Mouse (Mus musculus): ENCODE results near the gene Ush1c. TPM values are rescaled to one million over a fixed set of nuclear protein-coding genes. Genes with fewer than 3 reads are reported as not detected.
"Not testable (repeated sequence)": the region's sequence is repeated elsewhere in the genome, so short reads cannot be mapped to it uniquely, and the experiment has no call there.

Ush1c gene
- polyA plus RNA-seq, 1 experiment = not detected

GRCm38 (mm10) chr7:46181590-46181989, 56.7 kb downstream of the Ush1c start:
- Histone ChIP-seq H3K4me1 (ENCODE audit: control insufficient read depth, insufficient read depth, low read length) (no peaks in the 10 kb centered on the region), H3K4me3 (replicated peaks; ENCODE audit: extremely low read depth, low read depth, low read length) (no peak overlapping the region)
- TF ChIP-seq CTCF (IDR thresholded peaks at IDR 0.05; ENCODE audit: insufficient read depth, low read length) (peak; percentile 89), POLR2A (IDR thresholded peaks at IDR 0.05; ENCODE audit: borderline replicate concordance, extremely low read depth, low read depth, low read length) (no peak)
- WGBS = 0% methylated on average over 3 of the region's 3 CpGs
- DNase-seq = peak; percentile 11

GRCm38 (mm10) chr7:46179431-46180275, 58.6 kb downstream of the Ush1c start, which contains the start of gene Abcc8:
Gene Abcc8, minus strand, starts transcription at chr7:46180033.
- Histone ChIP-seq H3K4me1 (ENCODE audit: control insufficient read depth, insufficient read depth, low read length) (no peaks in the 10 kb centered on the region), H3K4me3 (replicated peaks; ENCODE audit: extremely low read depth, low read depth, low read length) (no peak within 1 kb of the TSS)
- no peak for DNase-seq
- TF ChIP-seq POLR2A (IDR thresholded peaks at IDR 0.05; ENCODE audit: borderline replicate concordance, extremely low read depth, low read depth, low read length) (no peak), CTCF (IDR thresholded peaks at IDR 0.05; ENCODE audit: insufficient read depth, low read length) (no peak)
- 2% methylated on average over 66 of the region's 75 CpGs for WGBS

- DNase-seq; H3K4me1 ChIP-seq (ENCODE audit: control insufficient read depth, insufficient read depth, low read length); H3K4me3 ChIP-seq (replicated peaks; ENCODE audit: extremely low read depth, low read depth, low read length): not testable (repeated sequence)
- 77% methylated on average over 1 of the region's 1 CpGs for whole genome bisulfite sequencing
Observed at GRCm38 (mm10) chr7:46168980-46169379, 69.3 kb downstream of the Ush1c start.

DNA sequence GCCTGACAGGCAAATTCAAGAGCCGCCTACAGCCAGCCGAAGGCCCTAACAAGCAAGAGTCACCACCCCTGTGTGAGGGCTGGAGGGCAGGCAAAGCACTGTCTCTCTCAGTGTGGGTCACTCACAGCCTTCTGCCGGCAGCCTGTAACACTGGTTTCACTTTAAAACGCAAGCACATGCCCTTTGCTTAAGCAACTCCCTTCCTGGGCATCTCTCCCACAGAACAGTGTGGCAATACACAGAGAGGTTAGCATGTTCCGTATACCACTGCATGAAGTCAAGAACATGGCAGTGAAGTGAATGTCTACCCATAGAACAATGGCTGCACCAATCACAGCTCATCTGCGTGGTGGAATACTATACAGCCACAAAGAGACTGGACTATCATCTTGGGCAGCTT, 69.9 kb downstream of the Ush1c start:
- no peaks in the 10 kb centered on the region for H3K4me1 ChIP-seq (ENCODE audit: control insufficient read depth, insufficient read depth, low read length)
- WGBS = 87% methylated on average over 6 of the region's 6 CpGs
- H3K4me3 ChIP-seq (replicated peaks; ENCODE audit: extremely low read depth, low read depth, low read length) = no peak overlapping the region
- TF ChIP-seq POLR2A (IDR thresholded peaks at IDR 0.05; ENCODE audit: borderline replicate concordance, extremely low read depth, low read depth, low read length) (no peak), CTCF (IDR thresholded peaks at IDR 0.05; ENCODE audit: insufficient read depth, low read length) (no peak)
- DNase-seq = no peak

DNA sequence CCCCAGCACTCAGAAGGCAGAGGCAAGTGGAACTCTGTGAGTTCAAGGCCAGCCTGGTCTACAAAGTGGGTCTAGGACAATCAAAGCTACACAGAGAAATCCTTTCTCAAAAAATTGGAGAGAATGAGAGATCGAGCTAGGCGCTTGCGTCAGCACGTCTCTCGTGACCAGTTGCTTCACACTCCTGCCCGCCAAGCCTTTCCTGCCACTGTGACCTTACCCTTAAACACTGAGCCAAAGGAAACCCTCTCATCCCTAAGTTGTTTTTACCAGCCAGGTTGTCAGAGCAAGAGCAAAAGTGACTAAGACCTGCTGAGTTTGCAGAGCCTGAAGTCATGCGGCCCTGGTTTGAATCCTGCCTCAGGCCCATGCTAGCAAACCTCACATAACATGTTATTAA, 70.4 kb downstream of the Ush1c start:
- H3K4me3 ChIP-seq (replicated peaks; ENCODE audit: extremely low read depth, low read depth, low read length) = no peak overlapping the region
- TF ChIP-seq POLR2A (IDR thresholded peaks at IDR 0.05; ENCODE audit: borderline replicate concordance, extremely low read depth, low read depth, low read length) (no peak), CTCF (IDR thresholded peaks at IDR 0.05; ENCODE audit: insufficient read depth, low read length) (no peak)
- no peak for DNase-seq
- 75% methylated on average over 7 of the region's 7 CpGs for WGBS
- no peaks in the 10 kb centered on the region for H3K4me1 ChIP-seq (ENCODE audit: control insufficient read depth, insufficient read depth, low read length)

DNA sequence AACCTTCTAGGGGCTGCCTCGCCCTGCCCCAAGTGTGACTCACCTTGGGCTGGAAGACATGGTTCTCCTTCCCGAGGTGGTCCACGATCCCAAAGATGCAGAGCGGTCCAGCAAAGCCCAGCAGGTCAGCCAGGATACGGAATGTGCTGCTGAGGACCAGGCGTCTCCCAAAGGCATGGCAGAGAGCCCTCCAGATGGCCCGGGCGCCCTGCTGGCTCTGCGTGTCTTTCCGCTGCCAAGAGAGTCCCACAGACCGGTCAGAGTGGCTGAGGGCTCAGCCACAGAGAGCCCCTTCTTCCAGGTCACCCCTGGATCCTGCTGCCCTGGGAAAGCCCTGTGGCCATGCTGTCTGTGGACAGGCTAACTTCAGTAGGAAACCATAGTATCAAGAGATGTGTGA, 72.4 kb downstream of the Ush1c start:
- no peaks in the 10 kb centered on the region for H3K4me1 ChIP-seq (ENCODE audit: control insufficient read depth, insufficient read depth, low read length)
- no peak overlapping the region for H3K4me3 ChIP-seq (replicated peaks; ENCODE audit: extremely low read depth, low read depth, low read length)
- no peak for DNase-seq
- TF ChIP-seq CTCF (IDR thresholded peaks at IDR 0.05; ENCODE audit: insufficient read depth, low read length) = no peak
- no peak for TF ChIP-seq POLR2A (IDR thresholded peaks at IDR 0.05; ENCODE audit: borderline replicate concordance, extremely low read depth, low read depth, low read length)
- 89% methylated on average over 11 of the region's 11 CpGs for WGBS

- no peak overlapping the region for H3K4me3 ChIP-seq (replicated peaks; ENCODE audit: extremely low read depth, low read depth, low read length)
- no peaks in the 10 kb centered on the region for H3K4me1 ChIP-seq (ENCODE audit: control insufficient read depth, insufficient read depth, low read length)
- DNase-seq = no peak
- TF ChIP-seq POLR2A (IDR thresholded peaks at IDR 0.05; ENCODE audit: borderline replicate concordance, extremely low read depth, low read depth, low read length) (no peak), CTCF (IDR thresholded peaks at IDR 0.05; ENCODE audit: insufficient read depth, low read length) (no peak)
- WGBS = 67% methylated on average over 5 of the region's 5 CpGs
Observed at GRCm38 (mm10) chr7:46162731-46163130, 75.6 kb downstream of the Ush1c start.

GRCm38 (mm10) chr7:46162132-46162727, 76.1 kb downstream of the Ush1c start:
- TF ChIP-seq CTCF (IDR thresholded peaks at IDR 0.05; ENCODE audit: insufficient read depth, low read length) (no peak), POLR2A (IDR thresholded peaks at IDR 0.05; ENCODE audit: borderline replicate concordance, extremely low read depth, low read depth, low read length) (no peak)
- no peak for DNase-seq
- Histone ChIP-seq H3K4me1 (ENCODE audit: control insufficient read depth, insufficient read depth, low read length) (no peaks in the 10 kb centered on the region), H3K4me3 (replicated peaks; ENCODE audit: extremely low read depth, low read depth, low read length) (no peak overlapping the region)
- 66% methylated on average over 11 of the region's 11 CpGs for WGBS

- TF ChIP-seq POLR2A (IDR thresholded peaks at IDR 0.05; ENCODE audit: borderline replicate concordance, extremely low read depth, low read depth, low read length) (no peak), CTCF (IDR thresholded peaks at IDR 0.05; ENCODE audit: insufficient read depth, low read length) (no peak)
- DNase-seq = no peak
- H3K4me3 ChIP-seq (replicated peaks; ENCODE audit: extremely low read depth, low read depth, low read length) = no peak overlapping the region
- no peaks in the 10 kb centered on the region for H3K4me1 ChIP-seq (ENCODE audit: control insufficient read depth, insufficient read depth, low read length)
- WGBS = 33% methylated on average over 3 of the region's 3 CpGs
Observed at GRCm38 (mm10) chr7:46161615-46162014, 76.7 kb downstream of the Ush1c start.

DNA sequence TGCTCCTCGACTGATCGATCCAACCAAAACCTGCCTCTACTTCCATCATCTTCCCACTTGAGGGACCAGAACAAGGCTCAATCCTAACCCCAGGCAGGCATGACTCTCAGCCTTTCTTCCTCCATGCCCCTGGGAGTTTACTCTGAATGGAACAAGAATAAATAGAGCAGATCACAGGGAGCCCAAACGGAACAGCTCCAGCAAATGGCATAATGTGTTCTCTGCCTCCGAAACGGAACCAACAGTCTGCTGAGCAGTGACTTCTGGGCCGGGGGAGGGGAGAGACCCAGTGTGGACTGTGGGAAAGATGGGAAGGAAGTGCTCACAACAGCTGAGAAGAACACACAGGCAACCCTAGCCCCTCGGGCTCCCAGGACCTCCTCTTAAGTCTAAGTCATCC, 80.6 kb downstream of the Ush1c start:
- 59% methylated on average over 7 of the region's 7 CpGs for WGBS
- Histone ChIP-seq H3K4me3 (replicated peaks; ENCODE audit: extremely low read depth, low read depth, low read length) (no peak overlapping the region), H3K4me1 (ENCODE audit: control insufficient read depth, insufficient read depth, low read length) (no peaks in the 10 kb centered on the region)
- DNase-seq = no peak
- no peak for TF ChIP-seq CTCF (IDR thresholded peaks at IDR 0.05; ENCODE audit: insufficient read depth, low read length)
- no peak for TF ChIP-seq POLR2A (IDR thresholded peaks at IDR 0.05; ENCODE audit: borderline replicate concordance, extremely low read depth, low read depth, low read length)

Measured in lung, adult 2 months (tissue).